ENCODE assay signal across 8 mouse cellular contexts in the genomic region with DNA sequence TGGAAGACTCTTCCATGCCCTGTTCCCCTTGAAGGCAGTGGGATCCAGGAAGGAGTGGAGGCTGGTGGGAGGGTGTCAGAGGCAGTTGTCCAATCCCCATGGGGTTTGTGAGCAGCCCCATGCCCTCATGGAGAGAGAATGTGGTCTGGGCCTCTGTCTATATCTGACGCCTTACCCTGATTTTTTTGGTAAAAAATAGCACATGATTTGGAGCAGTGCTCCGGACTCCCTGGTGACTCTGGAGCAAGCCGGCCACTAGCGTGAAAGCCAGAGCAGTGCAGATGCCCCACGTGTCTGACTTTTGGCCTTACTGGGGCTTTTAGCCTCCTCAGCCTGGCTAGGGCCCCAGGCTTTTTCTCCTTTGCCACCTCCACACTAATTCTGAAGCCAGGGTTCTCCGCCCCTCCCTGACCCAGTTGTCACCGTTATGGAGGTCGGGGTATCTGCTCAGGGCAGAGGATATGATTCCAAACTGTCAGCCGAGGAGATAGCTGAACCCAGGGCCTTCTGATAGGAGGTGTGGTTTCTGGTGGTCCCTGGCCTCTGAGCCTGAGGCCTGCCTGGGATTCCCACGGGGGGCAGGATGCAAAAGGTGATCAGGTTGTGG. TPM values are rescaled to one million over a fixed set of nuclear protein-coding genes. Genes with fewer than 3 reads are reported as not detected.
A peak's percentile ranks its signal among the peaks of the same experiment; 100 is the strongest.
DNase-seq lines count a peak whose midpoint lies in the region; ATAC-seq and TF ChIP-seq lines count a peak whose summit lies in the region.

No protein-coding gene starts in this region.

- 24% methylated on average over 10 of the region's 10 CpGs for WGBS in lung, adult 2 months
- 60% methylated on average over 10 of the region's 10 CpGs for WGBS in embryonic facial prominence, embryonic 10.5 days
- 42% methylated on average over 10 of the region's 10 CpGs for WGBS in hindbrain, embryonic 13.5 days

- no peak for DNase-seq in lung, adult 2 months
- no peak for DNase-seq in lung, postnatal 14 days
- DNase-seq in embryonic facial prominence, embryonic 10.5 days (ENCODE audit: low spot score) = no peak
- DNase-seq in lung, postnatal 4 days = peak; percentile 44 to 58
- no peak for DNase-seq in right cerebral cortex, postnatal 25 days
- no peak for DNase-seq in left cerebral cortex, adult 18-20 months (ENCODE audit: low spot score in 2 of 2)

- no peak for ATAC-seq in hindbrain, embryonic 13.5 days (ENCODE audit: low FRiP score)
- ATAC-seq in granulocyte monocyte progenitor cell, adult 5-6 weeks (replicated peaks; ENCODE audit: poor library complexity, severe bottlenecking) = no peak

- H3K27ac ChIP-seq in embryonic facial prominence, embryonic 10.5 days (replicated peaks) = peak overlapping the region; percentile 57
- no peak overlapping the region for H3K27ac ChIP-seq in hindbrain, embryonic 13.5 days

- peak overlapping the region; percentile 100 for H3K4me2 ChIP-seq in hindbrain, embryonic 13.5 days

- peak overlapping the region; percentile 99 for H3K9ac ChIP-seq in hindbrain, embryonic 13.5 days

- peak overlapping the region; percentile 17 for H3K4me3 ChIP-seq in lung, adult 2 months (replicated peaks; ENCODE audit: extremely low read depth, low read depth, low read length)
- peak overlapping the region; percentile 87 for H3K4me3 ChIP-seq in embryonic facial prominence, embryonic 10.5 days
- peak overlapping the region; percentile 97 for H3K4me3 ChIP-seq in hindbrain, embryonic 13.5 days

- H3K4me1 ChIP-seq in lung, adult 2 months (ENCODE audit: control insufficient read depth, insufficient read depth, low read length) = peaks cover 20% of the 10 kb centered on the region
- H3K4me1 ChIP-seq in embryonic facial prominence, embryonic 10.5 days = peaks cover 77% of the 10 kb centered on the region
- H3K4me1 ChIP-seq in hindbrain, embryonic 13.5 days (replicated peaks) = peaks cover 82% of the 10 kb centered on the region

- H3K36me3 ChIP-seq in embryonic facial prominence, embryonic 10.5 days (replicated peaks) = peaks cover 55% of the 10 kb centered on the region
- peaks cover 34% of the 10 kb centered on the region for H3K36me3 ChIP-seq in hindbrain, embryonic 13.5 days

- no peak for TF ChIP-seq POLR2A in lung, adult 2 months (IDR thresholded peaks at IDR 0.05; ENCODE audit: borderline replicate concordance, extremely low read depth, low read depth, low read length)

- no peaks in the 10 kb centered on the region for H3K9me3 ChIP-seq in embryonic facial prominence, embryonic 10.5 days
- no peaks in the 10 kb centered on the region for H3K9me3 ChIP-seq in hindbrain, embryonic 13.5 days

- H3K27me3 ChIP-seq in embryonic facial prominence, embryonic 10.5 days (replicated peaks; ENCODE audit: low read depth, poor library complexity, severe bottlenecking) = no peaks in the 10 kb centered on the region
- H3K27me3 ChIP-seq in hindbrain, embryonic 13.5 days = no peaks in the 10 kb centered on the region

- TF ChIP-seq CTCF in lung, adult 2 months (IDR thresholded peaks at IDR 0.05; ENCODE audit: insufficient read depth, low read length) = no peak

RNA-seq across cellular contexts. Expression of gene Ppp1r9b, which starts 3.5 kb away (rescaled TPM):
- polyA plus RNA-seq in lung, adult 2 months (2012; rRNA removed) = 58.7 and 67.7 TPM in 2 replicates
- polyA plus RNA-seq in embryonic facial prominence, embryonic 10.5 days (2016; fragmentation: Nextera tagmentation; extraction: Ambion mirVana) = 8.3 and 9.4 TPM in 2 replicates
- 16.9 and 17.3 TPM in 2 replicates for polyA plus RNA-seq in hindbrain, embryonic 13.5 days (2015; fragmentation: Nextera tagmentation; extraction: Ambion mirVana)
- total RNA-seq in left cerebral cortex, adult 18-20 months (2021) = 100 to 1,000 TPM; 737 to 747 TPM
- 50.3 and 61.7 TPM in 2 replicates for total RNA-seq in granulocyte monocyte progenitor cell, adult 5-6 weeks (2014; fragmentation: Nextera tagmentation)
- 67.7 and 71.9 TPM in 2 replicates for total RNA-seq in granulocyte monocyte progenitor cell, adult 5-6 weeks (2017)

RNA-seq across cellular contexts. Expression of gene Samd14, which starts 15.4 kb away (rescaled TPM):
- 5.9 and 7.0 TPM in 2 replicates for polyA plus RNA-seq in lung, adult 2 months (2012; rRNA removed)
- polyA plus RNA-seq in embryonic facial prominence, embryonic 10.5 days (2016; fragmentation: Nextera tagmentation; extraction: Ambion mirVana) = 35.5 and 42.5 TPM in 2 replicates
- polyA plus RNA-seq in hindbrain, embryonic 13.5 days (2015; fragmentation: Nextera tagmentation; extraction: Ambion mirVana) = 132 and 142 TPM in 2 replicates
- total RNA-seq in left cerebral cortex, adult 18-20 months (2021) = 10 to 100 TPM; 25.8 to 33.7 TPM
- 0.34 and 0.49 TPM in 2 replicates for total RNA-seq in granulocyte monocyte progenitor cell, adult 5-6 weeks (2014; fragmentation: Nextera tagmentation)
- 0.05 and 0.65 TPM in 2 replicates for total RNA-seq in granulocyte monocyte progenitor cell, adult 5-6 weeks (2017)

RNA-seq across cellular contexts. Expression of gene Sgca, which starts 18.2 kb away (rescaled TPM):
- polyA plus RNA-seq in lung, adult 2 months (2012; rRNA removed) = 19.9 and 54.4 TPM in 2 replicates
- polyA plus RNA-seq in embryonic facial prominence, embryonic 10.5 days (2016; fragmentation: Nextera tagmentation; extraction: Ambion mirVana) = 0.17 TPM in 1 of 2 replicates, not detected in the other
- 0.23 and 0.52 TPM in 2 replicates for polyA plus RNA-seq in hindbrain, embryonic 13.5 days (2015; fragmentation: Nextera tagmentation; extraction: Ambion mirVana)
- total RNA-seq in left cerebral cortex, adult 18-20 months (2021) = not detected
- not detected in 2 replicates for total RNA-seq in granulocyte monocyte progenitor cell, adult 5-6 weeks (2014; fragmentation: Nextera tagmentation)
- not detected in 2 replicates for total RNA-seq in granulocyte monocyte progenitor cell, adult 5-6 weeks (2017)

RNA-seq across cellular contexts. Expression of gene Hils1, which starts 26.9 kb away (rescaled TPM):
- polyA plus RNA-seq in lung, adult 2 months (2012; rRNA removed) = not detected in 2 replicates
- not detected in 2 replicates for polyA plus RNA-seq in embryonic facial prominence, embryonic 10.5 days (2016; fragmentation: Nextera tagmentation; extraction: Ambion mirVana)
- not detected in 2 replicates for polyA plus RNA-seq in hindbrain, embryonic 13.5 days (2015; fragmentation: Nextera tagmentation; extraction: Ambion mirVana)
- total RNA-seq in left cerebral cortex, adult 18-20 months (2021) = not detected
- not detected in 2 replicates for total RNA-seq in granulocyte monocyte progenitor cell, adult 5-6 weeks (2014; fragmentation: Nextera tagmentation)
- total RNA-seq in granulocyte monocyte progenitor cell, adult 5-6 weeks (2017) = not detected in 2 replicates

RNA-seq across cellular contexts. Expression of gene Pdk2, which starts 46.8 kb away (rescaled TPM):
- 53.0 and 67.3 TPM in 2 replicates for polyA plus RNA-seq in lung, adult 2 months (2012; rRNA removed)
- polyA plus RNA-seq in embryonic facial prominence, embryonic 10.5 days (2016; fragmentation: Nextera tagmentation; extraction: Ambion mirVana) = 12.9 and 16.0 TPM in 2 replicates
- 24.2 and 25.5 TPM in 2 replicates for polyA plus RNA-seq in hindbrain, embryonic 13.5 days (2015; fragmentation: Nextera tagmentation; extraction: Ambion mirVana)
- 100 to 1,000 TPM; 116 to 128 TPM for total RNA-seq in left cerebral cortex, adult 18-20 months (2021)
- total RNA-seq in granulocyte monocyte progenitor cell, adult 5-6 weeks (2014; fragmentation: Nextera tagmentation) = 8.5 and 9.8 TPM in 2 replicates
- total RNA-seq in granulocyte monocyte progenitor cell, adult 5-6 weeks (2017) = 0.60 and 1.8 TPM in 2 replicates

Comparison
In these comparisons a context has a peak if more than half of its experiments do, and no peak if none do; other contexts are left out.
1. DNase-seq: peak in lung, postnatal 4 days (2 of 2); none in lung, adult 2 months (single experiment), lung, postnatal 14 days (single experiment), embryonic facial prominence, embryonic 10.5 days (single experiment), right cerebral cortex, postnatal 25 days (single experiment) and left cerebral cortex, adult 18-20 months (0 of 2).
2. H3K4me3 ChIP-seq: peak in every context shown above with its lines; median percentile 97 in hindbrain, embryonic 13.5 days; 87 in embryonic facial prominence, embryonic 10.5 days; 17 in lung, adult 2 months.
3. RNA of gene Sgca, which starts 18.2 kb away (polyA plus RNA-seq): 19.9 to 54.4 TPM in lung, adult 2 months; 0.23 to 0.52 TPM in hindbrain, embryonic 13.5 days and 0.17 TPM in embryonic facial prominence, embryonic 10.5 days; every median in the first group is over 10 times any median in the second.